Mouse (Mus musculus) midbrain, embryonic 10.5 days (tissue): Measurements from ENCODE around the gene Mab21l1. TPM values are rescaled to one million over a fixed set of nuclear protein-coding genes. Genes with fewer than 3 reads are reported as not detected.

Experiments
- DNase-seq: peaks from one replicate; pipeline ENCODE4 v3.0.0-alpha.2; 2017; ENCODE audit warnings: low spot score
- H3K27ac ChIP-seq: fragments of 300-500 bp; sonication (generic); replicated peaks from 2 replicates; pipeline ENCODE4 v1.5.1; 2016; ENCODE audit warnings: mild to moderate bottlenecking
- H3K27me3 ChIP-seq: fragments of 300-500 bp; sonication (generic); 2 replicates; pipeline ENCODE4 v1.6.1; 2016; ENCODE audit warnings: low read depth, mild to moderate bottlenecking; ENCODE audit not compliant: poor library complexity, severe bottlenecking
- H3K36me3 ChIP-seq: fragments of 300-500 bp; sonication (generic); 2 replicates; pipeline ENCODE4 v1.6.1; 2016; ENCODE audit warnings: mild to moderate bottlenecking, moderate library complexity
- H3K4me1 ChIP-seq: fragments of 300-500 bp; sonication (generic); 2 replicates; pipeline ENCODE4 v1.6.1; 2016
- H3K4me3 ChIP-seq: fragments of 300-500 bp; sonication (generic); 2 replicates; pipeline ENCODE4 v1.5.1; 2016; ENCODE audit warnings: mild to moderate bottlenecking, moderate library complexity
- H3K9me3 ChIP-seq: fragments of 300-500 bp; sonication (generic); replicated peaks from 2 replicates; pipeline ENCODE4 v1.6.1; 2016; ENCODE audit warnings: mild to moderate bottlenecking
- WGBS: fragments of 180-500 bp; shearing (Covaris S2); methylation state at CpG from one replicate; pipeline ENCODE4 v1.1.7; 2016; 5-methylcytosine and 5-hydroxymethylcytosine counted together
- polyA plus RNA-seq: library from polyadenylated mRNA; unstranded; fragments of >200 nt; fragmentation: Nextera tagmentation; extraction: Ambion mirVana; gene quantifications from 2 replicates; pipeline ENCODE4 v1.2.1, GENCODE M21; 2016

The Mab21l1 gene
- polyA plus RNA-seq, 1 experiment from 2014 or later: 33.1 TPM

DNA sequence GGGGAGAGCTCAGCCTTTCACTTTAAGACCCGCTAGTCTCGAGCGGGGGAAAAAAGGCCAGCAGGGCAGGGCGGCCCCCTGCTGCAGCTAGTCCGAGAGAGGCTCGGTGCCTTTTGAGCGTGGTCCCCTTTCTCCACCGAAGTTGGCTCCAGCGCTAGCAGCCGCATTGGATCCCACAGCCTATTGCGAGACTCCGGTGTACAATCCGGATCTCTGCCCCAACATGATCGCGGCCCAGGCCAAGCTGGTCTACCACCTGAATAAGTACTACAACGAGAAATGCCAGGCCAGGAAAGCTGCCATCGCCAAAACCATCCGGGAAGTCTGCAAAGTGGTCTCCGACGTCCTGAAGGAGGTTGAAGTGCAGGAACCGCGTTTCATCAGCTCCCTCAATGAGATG is 461 bp downstream of the Mab21l1 start:
- peaks cover 80% of the 10 kb centered on the region for H3K4me1 ChIP-seq
- under 1% methylated on average over 22 of the region's 22 CpGs for WGBS
- no peaks in the 10 kb centered on the region for H3K36me3 ChIP-seq
- no peaks in the 10 kb centered on the region for H3K9me3 ChIP-seq
- peaks cover 92% of the 10 kb centered on the region for H3K27me3 ChIP-seq
- peak overlapping the region; percentile 89 for H3K27ac ChIP-seq
- H3K4me3 ChIP-seq: peak overlapping the region; percentile 64
- DNase-seq: no peak

DNA sequence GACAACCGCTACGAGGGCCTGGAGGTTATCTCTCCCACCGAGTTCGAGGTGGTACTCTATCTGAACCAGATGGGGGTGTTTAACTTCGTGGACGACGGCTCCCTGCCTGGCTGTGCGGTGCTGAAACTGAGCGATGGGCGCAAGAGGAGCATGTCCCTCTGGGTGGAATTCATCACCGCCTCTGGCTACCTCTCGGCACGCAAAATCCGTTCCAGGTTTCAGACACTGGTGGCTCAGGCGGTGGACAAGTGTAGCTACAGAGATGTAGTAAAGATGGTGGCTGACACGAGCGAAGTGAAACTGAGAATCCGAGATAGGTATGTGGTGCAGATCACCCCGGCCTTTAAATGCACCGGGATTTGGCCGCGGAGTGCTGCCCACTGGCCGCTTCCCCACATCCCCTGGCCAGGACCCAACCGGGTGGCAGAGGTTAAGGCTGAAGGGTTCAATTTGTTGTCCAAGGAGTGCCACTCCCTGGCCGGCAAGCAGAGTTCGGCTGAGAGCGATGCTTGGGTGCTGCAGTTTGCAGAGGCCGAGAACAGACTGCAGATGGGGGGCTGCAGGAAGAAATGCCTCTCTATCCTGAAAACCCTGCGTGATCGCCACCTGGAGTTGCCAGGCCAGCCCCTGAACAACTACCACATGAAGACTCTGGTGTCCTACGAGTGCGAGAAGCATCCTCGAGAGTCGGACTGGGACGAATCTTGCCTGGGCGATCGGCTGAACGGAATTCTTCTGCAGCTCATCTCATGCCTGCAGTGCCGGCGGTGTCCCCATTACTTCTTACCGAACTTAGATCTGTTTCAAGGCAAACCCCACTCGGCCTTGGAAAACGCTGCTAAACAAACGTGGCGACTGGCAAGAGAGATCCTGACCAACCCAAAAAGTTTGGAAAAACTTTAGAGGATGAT is 1.1 kb downstream of the Mab21l1 start:
- Histone ChIP-seq H3K4me1 (peaks cover 79% of the 10 kb centered on the region), H3K27me3 (peaks cover 86% of the 10 kb centered on the region)
- under 1% methylated on average over 45 of the region's 45 CpGs for WGBS

DNA sequence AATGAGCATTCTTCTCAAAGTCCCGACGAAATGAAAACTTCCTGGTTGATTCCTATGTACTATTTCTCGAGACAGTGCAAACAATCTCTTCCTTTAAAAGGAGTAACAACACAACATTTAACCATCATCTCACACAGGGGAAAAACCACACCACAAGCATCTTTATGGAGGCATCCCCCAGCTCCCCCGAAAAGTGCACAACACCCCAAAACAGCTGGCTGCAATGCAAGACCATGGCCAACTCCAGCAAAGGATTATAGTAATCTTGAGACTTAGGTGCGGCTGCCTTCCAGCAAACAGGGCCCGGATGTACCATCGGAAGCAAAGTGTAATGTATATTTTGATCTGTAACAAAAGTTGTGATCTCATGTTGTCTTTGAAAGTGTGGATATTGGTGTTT is 1.8 kb downstream of the Mab21l1 start:
- H3K27me3 ChIP-seq: peaks cover 84% of the 10 kb centered on the region
- no peaks in the 10 kb centered on the region for H3K36me3 ChIP-seq
- peaks cover 79% of the 10 kb centered on the region for H3K4me1 ChIP-seq
- H3K9me3 ChIP-seq: no peaks in the 10 kb centered on the region
- H3K27ac ChIP-seq: peak overlapping the region; percentile 89
- peak overlapping the region; percentile 64 for H3K4me3 ChIP-seq
- DNase-seq: peak; percentile 45
- 3% methylated on average over 7 of the region's 7 CpGs for WGBS

More for the DNA sequence above, 1.1 kb downstream of the Mab21l1 start:
- Histone ChIP-seq H3K27ac (peak overlapping the region; percentile 89), H3K9me3 (no peaks in the 10 kb centered on the region), H3K36me3 (no peaks in the 10 kb centered on the region), H3K4me3 (peak overlapping the region; percentile 64)
- DNase-seq: peak; percentile 70

DNA sequence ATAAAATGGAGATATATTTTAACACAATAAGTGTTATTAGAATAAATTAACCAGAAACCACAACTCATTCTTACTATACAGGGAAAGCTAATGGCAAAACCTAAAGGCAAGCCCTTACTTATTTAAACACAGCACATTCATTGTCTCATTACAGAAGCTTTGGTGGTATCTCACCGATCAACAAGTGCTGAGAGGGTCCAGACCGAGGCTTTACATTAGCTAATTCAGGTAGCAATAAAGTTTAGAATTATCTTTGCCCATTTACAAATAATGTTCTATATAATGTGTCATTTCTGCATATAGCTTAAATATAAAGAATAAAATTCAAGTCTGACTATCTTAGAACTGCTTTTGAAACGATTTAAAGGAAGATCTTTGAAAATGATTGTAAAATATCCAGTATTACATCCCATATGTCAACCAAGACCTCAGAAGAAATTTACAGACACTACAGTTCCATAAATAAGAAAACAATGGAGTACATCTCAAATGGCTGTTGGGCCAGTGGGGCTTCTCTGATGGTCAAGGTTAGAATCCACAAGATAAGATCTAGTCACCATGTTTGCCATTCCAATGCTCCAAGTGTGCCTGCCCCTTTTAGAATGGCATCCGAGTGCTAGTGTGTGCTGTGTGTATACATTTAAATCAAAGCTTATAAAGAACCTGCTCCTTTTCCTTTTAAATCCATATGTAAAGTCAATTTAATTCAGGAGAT is 3.1 kb downstream of the Mab21l1 start:
- Histone ChIP-seq H3K36me3 (no peaks in the 10 kb centered on the region), H3K4me1 (peaks cover 80% of the 10 kb centered on the region), H3K27me3 (peaks cover 84% of the 10 kb centered on the region), H3K4me3 (peak overlapping the region; percentile 64), H3K27ac (peak overlapping the region; percentile 94), H3K9me3 (no peaks in the 10 kb centered on the region)
- DNase-seq: no peak
- 33% methylated on average over 4 of the region's 4 CpGs for WGBS

DNA sequence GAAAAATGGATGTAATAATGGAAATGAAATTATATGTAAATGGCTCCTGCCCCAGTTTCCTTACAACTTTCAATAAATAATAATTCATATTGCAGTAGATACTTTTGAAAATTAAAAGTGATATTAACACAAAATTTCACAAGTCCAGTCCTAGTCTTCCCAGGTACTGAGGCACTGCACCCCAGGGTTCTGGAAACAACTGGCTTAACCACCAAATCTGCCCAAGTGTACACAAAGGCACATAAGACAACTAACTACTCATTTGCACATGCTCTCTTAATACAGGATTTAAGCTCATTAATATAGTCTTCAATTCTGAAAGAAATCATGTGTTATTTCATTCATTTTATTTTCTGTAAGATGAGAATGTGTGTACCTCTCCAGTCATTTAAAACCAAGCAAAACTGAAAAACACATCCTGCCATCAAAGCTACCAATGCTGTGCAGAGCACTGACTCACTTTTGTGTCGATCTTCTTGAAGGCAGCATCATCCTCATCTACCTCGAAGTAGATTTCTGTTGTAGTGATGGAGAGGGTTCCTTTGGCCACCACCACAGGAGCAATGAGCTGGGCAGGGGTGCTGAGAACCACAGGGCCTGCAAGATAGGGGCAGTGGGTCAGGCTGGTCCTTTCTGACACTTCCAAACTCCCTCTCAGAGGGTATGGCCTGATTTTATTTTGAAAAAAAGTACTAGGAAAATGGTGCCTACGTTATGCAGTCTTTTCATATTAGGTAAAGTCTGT is 3.8 kb downstream of the Mab21l1 start:
- peak; percentile 38 for DNase-seq
- Histone ChIP-seq H3K4me1 (peaks cover 73% of the 10 kb centered on the region), H3K27me3 (peaks cover 83% of the 10 kb centered on the region), H3K4me3 (peak overlapping the region; percentile 64), H3K27ac (peak overlapping the region; percentile 94), H3K36me3 (no peaks in the 10 kb centered on the region), H3K9me3 (no peaks in the 10 kb centered on the region)
- 7% methylated on average over 3 of the region's 3 CpGs for WGBS

DNA sequence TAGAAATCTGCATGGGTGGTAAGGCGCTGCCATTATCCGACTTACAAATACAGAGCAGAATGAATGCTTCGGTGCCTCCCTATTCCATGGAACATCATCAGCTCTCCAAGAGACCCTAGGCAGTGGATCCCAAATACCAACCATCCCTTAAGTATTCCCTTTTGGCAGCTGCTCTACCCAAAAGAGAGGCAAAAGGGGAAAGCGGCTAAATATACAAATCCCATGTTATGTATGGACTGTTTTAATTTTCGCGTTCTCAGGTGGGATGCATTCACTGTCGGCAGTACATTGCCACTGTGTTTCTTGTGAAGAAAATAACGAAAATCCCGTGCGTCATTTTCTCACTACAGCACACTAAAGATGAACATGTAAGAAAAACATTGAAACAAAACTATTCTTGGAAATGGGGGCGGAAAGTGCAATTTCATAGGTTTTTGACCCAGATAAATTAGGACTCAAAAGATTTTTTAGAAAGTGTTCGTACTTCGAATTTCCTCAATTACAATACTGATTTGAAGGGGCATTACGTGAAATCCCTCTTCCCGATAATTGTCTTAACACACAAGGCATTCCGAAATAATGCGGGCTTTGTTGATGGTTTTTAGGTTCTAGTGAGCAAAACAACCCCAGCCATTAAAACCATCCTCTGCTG is 4.7 kb downstream of the Mab21l1 start:
- no peaks in the 10 kb centered on the region for H3K36me3 ChIP-seq
- peak overlapping the region; percentile 64 for H3K4me3 ChIP-seq
- peaks cover 66% of the 10 kb centered on the region for H3K4me1 ChIP-seq
- H3K27ac ChIP-seq: peak overlapping the region; percentile 94
- DNase-seq: peak; percentile 30
- H3K9me3 ChIP-seq: no peaks in the 10 kb centered on the region
- WGBS: 3% methylated on average over 17 of the region's 17 CpGs
- peaks cover 83% of the 10 kb centered on the region for H3K27me3 ChIP-seq

DNA sequence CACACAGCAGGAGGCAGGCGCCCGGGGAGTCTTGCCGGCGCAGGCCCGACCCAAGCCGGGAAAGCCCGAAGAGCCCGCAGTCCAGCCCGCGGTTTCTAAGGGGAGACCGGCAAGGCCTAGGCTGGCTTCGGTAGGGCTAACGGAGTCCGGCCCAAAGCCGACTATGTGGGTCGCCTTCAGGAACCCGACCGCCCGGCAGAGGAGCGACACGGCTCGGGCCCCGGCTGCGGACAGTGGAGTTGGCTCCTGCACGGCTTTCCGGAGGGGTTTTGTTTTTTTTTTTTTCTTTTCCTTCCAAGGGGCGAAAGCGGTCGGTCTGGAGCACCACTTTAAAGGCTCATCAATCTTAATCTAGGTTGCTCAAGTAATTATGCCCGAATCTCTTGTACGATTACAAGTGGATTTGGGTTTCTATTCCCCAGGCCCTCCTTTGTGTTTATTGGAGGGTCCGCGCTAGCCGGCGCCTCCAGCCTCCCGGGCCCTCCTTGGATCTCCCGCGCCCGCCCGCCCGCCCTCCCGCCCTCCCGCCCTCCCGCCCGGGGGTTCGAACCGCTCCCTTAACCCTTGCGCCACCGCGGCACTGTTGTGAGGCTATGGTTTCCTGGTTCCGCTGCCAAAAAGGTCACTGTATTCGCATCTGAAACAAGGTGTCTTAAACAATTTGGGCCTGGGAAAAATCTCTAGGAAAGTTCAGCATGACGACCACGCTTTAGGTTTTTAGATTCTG is 5.3 kb downstream of the Mab21l1 start:
- peak; percentile 74 for DNase-seq
- under 1% methylated on average over 54 of the region's 54 CpGs for WGBS
- peaks cover 81% of the 10 kb centered on the region for H3K27me3 ChIP-seq

DNA sequence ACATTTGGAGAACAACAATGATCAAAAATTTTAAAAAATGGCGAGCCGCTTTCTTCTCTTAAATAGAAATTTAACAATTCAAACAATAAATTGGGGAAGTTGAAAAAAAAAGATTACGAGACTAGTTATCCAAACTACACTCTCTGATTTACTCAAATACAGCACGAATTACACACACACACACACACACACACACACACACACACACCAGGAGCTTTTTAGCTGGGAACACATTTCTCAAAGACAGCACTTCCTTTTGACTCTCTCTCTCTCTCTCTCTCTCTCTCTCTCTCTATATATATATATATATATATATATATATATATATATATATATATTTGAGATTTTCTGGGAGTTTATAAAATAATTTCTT is 5.9 kb downstream of the Mab21l1 start:
- Histone ChIP-seq H3K27me3 (peaks cover 80% of the 10 kb centered on the region), H3K36me3 (no peaks in the 10 kb centered on the region), H3K4me1 (peaks cover 54% of the 10 kb centered on the region), H3K27ac (peak overlapping the region; percentile 94), H3K9me3 (no peaks in the 10 kb centered on the region), H3K4me3 (peak overlapping the region; percentile 64)
- WGBS: 6% methylated on average over 4 of the region's 4 CpGs
- DNase-seq: no peak

More for the DNA sequence above, 5.3 kb downstream of the Mab21l1 start:
- H3K27ac ChIP-seq: peak overlapping the region; percentile 94
- peak overlapping the region; percentile 64 for H3K4me3 ChIP-seq
- H3K36me3 ChIP-seq: no peaks in the 10 kb centered on the region
- peaks cover 59% of the 10 kb centered on the region for H3K4me1 ChIP-seq
- no peaks in the 10 kb centered on the region for H3K9me3 ChIP-seq

DNA sequence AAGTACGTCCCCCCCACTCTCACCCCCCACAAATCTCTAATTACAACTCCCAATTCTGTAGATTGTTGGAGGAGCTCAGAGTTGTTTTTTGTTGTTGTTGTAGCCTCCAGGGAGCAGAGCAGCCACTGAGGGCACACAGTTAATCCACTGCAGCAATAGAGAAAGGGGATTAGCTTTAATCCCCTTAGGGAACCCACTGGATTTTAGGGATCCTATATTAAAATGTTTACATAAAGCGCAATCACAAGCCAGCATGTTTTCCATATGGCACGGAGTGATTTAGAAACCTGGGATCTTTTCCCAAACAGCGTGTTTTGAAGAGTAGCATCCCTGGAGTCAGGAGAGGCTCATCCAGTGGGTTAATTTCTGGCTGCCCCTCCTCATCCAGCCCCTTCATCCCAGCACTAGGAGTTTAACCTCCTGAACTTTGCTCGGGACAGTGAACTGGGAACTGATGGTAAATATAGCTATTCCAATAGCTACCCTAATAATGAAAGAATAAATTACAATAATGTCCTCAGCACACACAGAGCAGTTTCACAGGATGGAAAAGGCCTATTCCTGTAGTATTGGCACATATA is 6.4 kb downstream of the Mab21l1 start:
- DNase-seq: peak; percentile 20
- 5% methylated on average over 5 of the region's 5 CpGs for WGBS
- Histone ChIP-seq H3K27ac (0 out of 2 replicates have a peak overlapping the region, but pooled peaks have one; percentile 33), H3K4me3 (no peak overlapping the region), H3K36me3 (no peaks in the 10 kb centered on the region), H3K9me3 (no peaks in the 10 kb centered on the region), H3K4me1 (peaks cover 49% of the 10 kb centered on the region), H3K27me3 (peaks cover 77% of the 10 kb centered on the region)

DNA sequence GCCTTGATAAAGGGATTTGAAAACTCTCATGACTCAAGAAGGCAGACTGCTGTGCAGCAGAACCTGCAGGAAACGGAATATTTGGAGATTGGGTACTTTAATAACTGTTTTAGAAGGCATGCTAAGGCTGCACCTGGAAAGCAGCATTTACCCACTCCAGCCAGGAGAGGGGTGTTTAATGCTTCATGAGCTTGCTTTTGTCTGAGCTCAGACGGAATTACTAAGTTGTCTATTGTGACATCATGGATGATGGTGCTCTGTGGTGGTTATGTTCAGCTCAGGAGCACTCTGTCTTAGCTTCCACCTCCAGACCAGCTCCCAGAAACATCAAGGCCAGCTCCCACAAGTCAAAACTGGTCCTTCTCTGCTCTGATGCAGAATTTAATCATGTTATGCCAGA is 7.5 kb downstream of the Mab21l1 start:
- H3K27me3 ChIP-seq: peaks cover 66% of the 10 kb centered on the region

DNA sequence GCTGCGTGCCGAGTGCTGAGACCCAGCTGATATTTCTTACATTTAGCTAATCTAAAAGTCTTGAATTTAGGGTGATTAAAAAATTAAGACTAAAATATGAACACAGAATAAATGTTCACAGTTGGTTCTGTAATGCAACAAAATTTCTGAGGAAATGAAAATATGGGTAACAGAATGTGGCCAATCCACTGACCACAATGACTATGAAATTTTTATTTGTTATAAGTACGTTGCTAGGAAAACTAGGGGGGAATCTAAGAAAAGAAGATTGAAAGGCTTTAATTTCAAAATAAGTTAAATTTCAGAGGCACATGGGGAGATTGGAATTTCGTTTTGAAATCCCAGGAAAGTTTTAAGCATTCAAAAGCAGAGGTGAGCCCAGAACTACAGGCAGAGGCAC is 8.3 kb downstream of the Mab21l1 start:
- Histone ChIP-seq H3K9me3 (no peaks in the 10 kb centered on the region), H3K4me3 (no peak overlapping the region), H3K4me1 (peaks cover 45% of the 10 kb centered on the region), H3K27me3 (peaks cover 58% of the 10 kb centered on the region), H3K36me3 (no peaks in the 10 kb centered on the region), H3K27ac (no peak overlapping the region)
- no peak for DNase-seq
- WGBS: 82% methylated on average over 4 of the region's 4 CpGs

More for the DNA sequence above, 7.5 kb downstream of the Mab21l1 start:
- DNase-seq: no peak
- Histone ChIP-seq H3K4me3 (no peak overlapping the region), H3K36me3 (no peaks in the 10 kb centered on the region), H3K27ac (no peak overlapping the region), H3K4me1 (peaks cover 45% of the 10 kb centered on the region), H3K9me3 (no peaks in the 10 kb centered on the region)
- 21% methylated on average over 2 of the region's 2 CpGs for WGBS
